Mouse (Mus musculus) G1E (cell line): Measurements from ENCODE around the gene Tango6.

Source experiments
- CTCF ChIP-seq: IDR thresholded peaks from 2 replicates; pipeline ENCODE4 v1.5.1; 2012; ENCODE audit warnings: low read depth, low read length, inconsistent platforms, mixed read lengths
- GATA1 ChIP-seq: IDR thresholded peaks from 2 replicates; pipeline ENCODE4 v1.6.1; 2012; ENCODE audit warnings: borderline replicate concordance, low read length, inconsistent platforms, mixed read lengths
- GATA2 ChIP-seq: IDR thresholded peaks from 2 replicates; pipeline ENCODE4 v1.6.1; 2012; ENCODE audit warnings: low read depth, low read length, inconsistent platforms, borderline replicate concordance
- TAL1 ChIP-seq: conservative IDR thresholded peaks from 2 replicates; pipeline ENCODE4 v1.6.1; 2012; ENCODE audit warnings: low read depth, low read length, inconsistent platforms, mixed read lengths

GRCm38 (mm10) chr8:106769147-106769805 is 86.4 kb downstream of the Tango6 start:
- TF ChIP-seq CTCF, result no peak
- no peak for TF ChIP-seq TAL1
- TF ChIP-seq GATA2, result no peak
- no peak for TF ChIP-seq GATA1
